Mouse (Mus musculus) left cerebral cortex, postnatal 36 days (tissue): ENCODE data around the gene Plin4. TPM values are rescaled to one million over a fixed set of nuclear protein-coding genes. Genes with fewer than 3 reads are reported as not detected.
"Not testable (repeated sequence)": the region's sequence is repeated elsewhere in the genome, so short reads cannot be mapped to it uniquely, and the experiment has no call there.

Experiments used
- DNase-seq, 2 experiments: peaks; one replicate each; pipeline ENCODE4 v3.0.0; 2021 to 2022; ENCODE audit warnings: low spot score in 2 of 2, mixed read lengths in 1 of 2
- intact Hi-C: fragments of 180-260 bp; cut with DNase I; formaldehyde crosslinking; loops from one replicate; pipeline ENCODE4 v1.15.1; 2025
- total RNA-seq, 2 experiments: library from RNA; stranded (reverse); gene quantifications; 2 replicates each; pipeline ENCODE4 v1.2.3; 2021

Plin4 gene
- total RNA-seq, 2 experiments from 2014 or later, result 2.9 to 6.4 TPM

GRCm38 (mm10) chr17:56074097-56074826 lies 35.3 kb downstream of the Plin4 start:
- intact Hi-C loops, result loop anchor here (2.0 kb wide), 1 partner anchor 33 kb away; the partner anchor contains the start of gene Chaf1a
- DNase-seq, result peak in 1 of 2 experiments; percentile 68

- intact Hi-C loops, result no loop called here
- no peak for DNase-seq
These were observed 37.4 kb downstream of the Plin4 start for GRCm38 (mm10) chr17:56072243-56072642.

- intact Hi-C loops, result no loop called here
- DNase-seq, result no peak
These were observed 38.5 kb downstream of the Plin4 start for GRCm38 (mm10) chr17:56071126-56071525.

GRCm38 (mm10) chr17:56069066-56069465 lies 40.5 kb downstream of the Plin4 start:
- intact Hi-C loops, result no loop called here
- DNase-seq, result no peak

GRCm38 (mm10) chr17:56066451-56066850 lies 43.2 kb downstream of the Plin4 start:
- intact Hi-C loops, result no loop called here
- DNase-seq, result no peak

GRCm38 (mm10) chr17:56065715-56066114 lies 43.9 kb downstream of the Plin4 start:
- DNase-seq, intact Hi-C loops: not testable (repeated sequence)

- DNase-seq, result no peak
- intact Hi-C loops, result no loop called here
These were observed 47.5 kb downstream of the Plin4 start for GRCm38 (mm10) chr17:56062081-56062480.

- intact Hi-C loops, result no loop called here
- no peak for DNase-seq
These were observed 52.1 kb downstream of the Plin4 start for GRCm38 (mm10) chr17:56057381-56058120.

- intact Hi-C loops, result no loop called here
- no peak for DNase-seq
These were observed 53.5 kb downstream of the Plin4 start for GRCm38 (mm10) chr17:56055945-56056678.

GRCm38 (mm10) chr17:56054938-56055337 lies 54.7 kb downstream of the Plin4 start:
- intact Hi-C loops, result no loop called here
- DNase-seq, result no peak

GRCm38 (mm10) chr17:56051369-56051768 lies 58.2 kb downstream of the Plin4 start:
- no peak for DNase-seq
- intact Hi-C loops, result no loop called here

Other genes with a start within 250 kb of the Plin4 start
- gene Zfp119a, start 230.9 kb downstream of the Plin4 start, total RNA-seq, result 1 to 10 TPM; 6.4 to 6.8 TPM
- gene Zfp959, start 217.7 kb downstream of the Plin4 start, total RNA-seq, result 1 to 10 TPM; 6.5 to 7.7 TPM
- 1 to 10 TPM; 3.5 to 3.8 TPM for gene Zfp119b, start 160.3 kb downstream of the Plin4 start, total RNA-seq
- gene Ebi3, start 157.2 kb downstream of the Plin4 start, total RNA-seq, result 1 to 10 TPM; 1.9 to 2.0 TPM
- gene Yju2, start 150.7 kb downstream of the Plin4 start, total RNA-seq, result 10 to 100 TPM; 14.1 to 15.8 TPM
- gene Shd, start 139.3 kb downstream of the Plin4 start, total RNA-seq, result 10 to 100 TPM; 34.0 to 42.4 TPM
- 10 to 100 TPM; 75.0 to 97.4 TPM for gene Fsd1, start 123.3 kb downstream of the Plin4 start, total RNA-seq
- 1 to 10 TPM; 2.3 to 3.1 TPM for gene Stap2, start 104.2 kb downstream of the Plin4 start, total RNA-seq
- 100 to 1,000 TPM in 1 of 2 experiments, 10 to 100 TPM in 1; 92.7 to 105 TPM for gene Mpnd, start 104.1 kb downstream of the Plin4 start, total RNA-seq
- 10 to 100 TPM; 39.3 to 45.1 TPM for gene Sh3gl1, start 73.2 kb downstream of the Plin4 start, total RNA-seq
- 1 to 10 TPM; 2.2 to 2.7 TPM for gene Chaf1a, start 69.4 kb downstream of the Plin4 start, total RNA-seq
- gene Ubxn6, start 34.8 kb downstream of the Plin4 start, total RNA-seq, result 10 to 100 TPM; 87.9 to 94.9 TPM
- 100 to 1,000 TPM in 1 of 2 experiments, 10 to 100 TPM in 1; 95.2 to 109 TPM for gene Hdgfl2, start 30.2 kb downstream of the Plin4 start, total RNA-seq
- gene Plin5, start 7.8 kb upstream of the Plin4 start, total RNA-seq, result under 1 TPM; 0.59 to 0.99 TPM
- 1 to 10 TPM; 4.2 to 5.4 TPM for gene Lrg1, start 12.2 kb upstream of the Plin4 start, total RNA-seq
- gene Sema6b, start 30.5 kb upstream of the Plin4 start, total RNA-seq, result 100 to 1,000 TPM; 131 to 144 TPM
- 1 to 10 TPM; 7.9 to 8.5 TPM for gene Tnfaip8l1, start 52.7 kb upstream of the Plin4 start, total RNA-seq
- gene Mydgf, start 74.1 kb upstream of the Plin4 start, total RNA-seq, result 10 to 100 TPM; 39.7 to 43.9 TPM
- gene Dpp9, start 109.1 kb upstream of the Plin4 start, total RNA-seq, result 10 to 100 TPM; 68.7 to 72.1 TPM
- gene Fem1a, start 147.0 kb upstream of the Plin4 start, total RNA-seq, result 10 to 100 TPM; 33.0 to 35.4 TPM
- 1 to 10 TPM; 4.9 to 5.3 TPM for gene Ticam1, start 167.0 kb upstream of the Plin4 start, total RNA-seq
- 10 to 100 TPM in 1 of 2 experiments, 1 to 10 TPM in 1; 9.3 to 10.1 TPM for gene Plin3, start 183.1 kb upstream of the Plin4 start, total RNA-seq
- gene Arrdc5, start 190.5 kb upstream of the Plin4 start, total RNA-seq, result not detected
- gene Uhrf1, start 193.5 kb upstream of the Plin4 start, total RNA-seq, result 1 to 10 TPM in 1 of 2 experiments, under 1 TPM in 1; 0.82 to 1.3 TPM
- 10 to 100 TPM; 64.4 to 78.3 TPM for gene Kdm4b, start 216.3 kb upstream of the Plin4 start, total RNA-seq